Mouse (Mus musculus) hindbrain, embryonic 13.5 days (tissue): Measurements from ENCODE around the gene Fam107a. TPM values are rescaled to one million over a fixed set of nuclear protein-coding genes. Genes with fewer than 3 reads are reported as not detected.
"Not testable (repeated sequence)": the region's sequence is repeated elsewhere in the genome, so short reads cannot be mapped to it uniquely, and the experiment has no call there.

Source experiments
- ATAC-seq: fragments of 200-750 bp; cut with Nextera tagmentation; 2 replicates; pipeline ENCODE4 v1.8.0; 2017; ENCODE audit warnings: moderate TSS enrichment; ENCODE audit not compliant: low FRiP score
- H3K27ac ChIP-seq: fragments of 300-500 bp; sonication (generic); 2 replicates; pipeline ENCODE4 v1.5.1; 2015; ENCODE audit warnings: inconsistent platforms, mild to moderate bottlenecking, moderate library complexity
- H3K27me3 ChIP-seq: fragments of 300-500 bp; sonication (generic); 2 replicates; pipeline ENCODE4 v1.6.1; 2015; ENCODE audit warnings: mild to moderate bottlenecking, inconsistent platforms
- H3K36me3 ChIP-seq: fragments of 300-500 bp; sonication (generic); 2 replicates; pipeline ENCODE4 v1.6.1; 2015; ENCODE audit warnings: mild to moderate bottlenecking, inconsistent platforms
- H3K4me1 ChIP-seq: fragments of 300-500 bp; sonication (generic); replicated peaks from 2 replicates; pipeline ENCODE4 v1.6.1; 2015; ENCODE audit warnings: inconsistent platforms
- H3K4me2 ChIP-seq: fragments of 300-500 bp; sonication (generic); 2 replicates; pipeline ENCODE4 v1.6.1; 2015; ENCODE audit warnings: inconsistent platforms, mild to moderate bottlenecking, moderate library complexity
- H3K4me3 ChIP-seq: fragments of 300-500 bp; sonication (generic); 2 replicates; pipeline ENCODE4 v1.5.1; 2015; ENCODE audit warnings: mild to moderate bottlenecking, inconsistent platforms
- H3K9ac ChIP-seq: fragments of 300-500 bp; sonication (generic); 2 replicates; pipeline ENCODE4 v1.6.1; 2015; ENCODE audit warnings: mild to moderate bottlenecking, inconsistent platforms
- H3K9me3 ChIP-seq: fragments of 300-500 bp; sonication (generic); 2 replicates; pipeline ENCODE4 v1.6.1; 2016; ENCODE audit warnings: inconsistent platforms
- WGBS: fragments of 180-500 bp; shearing (Covaris S2); methylation state at CpG from one replicate; pipeline ENCODE4 v1.1.7; 2015; 5-methylcytosine and 5-hydroxymethylcytosine counted together
- polyA plus RNA-seq: library from polyadenylated mRNA; unstranded; fragments of >200 nt; fragmentation: Nextera tagmentation; extraction: Ambion mirVana; gene quantifications from 2 replicates; pipeline ENCODE4 v1.2.1, GENCODE M21; 2015

Fam107a gene
- polyA plus RNA-seq, 1 experiment from 2014 or later: 0.17 TPM

DNA sequence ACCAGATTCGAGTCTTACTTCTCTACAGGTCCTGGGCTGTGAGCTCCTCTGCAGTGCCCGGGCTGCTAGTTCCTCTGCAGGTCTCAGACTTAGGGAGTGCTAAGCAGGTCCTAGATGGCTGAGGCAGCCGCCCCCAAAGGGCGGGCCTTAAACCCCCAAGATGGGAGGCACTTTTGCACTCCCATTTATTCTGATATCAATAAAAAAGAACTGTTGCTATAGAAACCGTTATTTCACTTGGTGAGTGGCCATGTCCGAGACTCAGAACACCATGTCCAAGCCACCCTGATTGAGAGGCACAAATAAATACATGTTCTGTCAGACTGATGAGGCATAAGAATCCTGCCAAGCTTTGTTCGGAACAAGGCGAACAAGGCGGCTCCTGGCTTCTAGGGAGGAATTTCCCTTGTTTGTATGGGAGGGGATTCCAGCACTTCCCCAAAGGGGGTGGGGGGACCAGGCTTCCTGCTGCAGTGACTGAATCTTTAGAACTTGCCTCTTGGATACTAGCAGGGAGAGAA lies 8.1 kb downstream of the Fam107a start:
- Histone ChIP-seq H3K4me2 (no peak overlapping the region), H3K27ac (no peak overlapping the region), H3K36me3 (no peaks in the 10 kb centered on the region), H3K9ac (no peak overlapping the region), H3K4me3 (no peak overlapping the region), H3K27me3 (peaks cover 35% of the 10 kb centered on the region), H3K9me3 (no peaks in the 10 kb centered on the region), H3K4me1 (peaks cover 10% of the 10 kb centered on the region)
- 8% methylated on average over 9 of the region's 9 CpGs for WGBS
- ATAC-seq: no peak; the same call in 1 of the 2 replicates

DNA sequence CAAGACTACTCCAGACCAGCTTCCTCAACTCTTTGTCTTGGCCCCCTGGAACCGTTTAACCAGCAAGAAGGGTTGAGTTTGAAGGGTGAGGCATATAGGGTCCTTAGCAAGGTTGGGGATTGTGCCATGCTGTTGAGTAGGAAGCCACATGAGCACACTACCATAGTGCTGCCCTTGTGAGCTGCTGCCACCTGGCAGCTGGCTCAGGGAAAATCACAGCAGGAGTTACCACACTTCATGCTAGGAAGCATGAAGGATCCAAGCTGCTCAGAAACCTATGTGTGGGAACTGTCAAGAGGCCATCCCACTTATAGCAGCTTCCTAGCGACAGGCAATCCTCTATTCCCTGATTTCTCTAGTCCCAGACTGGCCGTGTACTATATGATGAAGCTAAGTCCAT lies 9.2 kb downstream of the Fam107a start:
- H3K4me1 ChIP-seq: peaks cover 10% of the 10 kb centered on the region
- no peak overlapping the region for H3K9ac ChIP-seq
- peaks cover 25% of the 10 kb centered on the region for H3K27me3 ChIP-seq
- H3K27ac ChIP-seq: no peak overlapping the region
- H3K4me3 ChIP-seq: no peak overlapping the region
- no peak overlapping the region for H3K4me2 ChIP-seq
- no peaks in the 10 kb centered on the region for H3K9me3 ChIP-seq
- no peak for ATAC-seq
- WGBS: 76% methylated on average over 3 of the region's 3 CpGs
- no peaks in the 10 kb centered on the region for H3K36me3 ChIP-seq

- ATAC-seq: no peak
These were observed 10.9 kb downstream of the Fam107a start for GRCm38 (mm10) chr14:8306884-8307283.

DNA sequence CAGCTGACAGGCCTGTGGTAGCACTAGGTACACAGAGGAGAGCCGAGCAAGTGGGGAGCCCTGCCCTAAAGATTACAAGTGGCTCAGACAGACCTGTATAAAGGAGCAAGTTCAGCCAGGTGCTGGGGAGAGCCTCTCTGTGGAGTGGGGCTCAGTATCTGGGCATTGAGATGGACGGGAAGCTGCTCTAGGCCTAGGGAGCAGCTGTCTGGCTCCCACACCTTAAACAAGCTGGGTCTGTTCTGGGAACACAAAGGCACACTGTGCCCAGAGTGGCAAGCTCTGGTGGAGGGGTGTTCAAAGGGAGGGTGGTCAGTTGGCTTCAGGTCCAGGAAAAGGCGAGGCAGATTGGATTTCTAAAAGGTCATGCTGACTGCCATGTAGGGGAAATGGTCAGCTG lies 12.8 kb downstream of the Fam107a start:
- H3K4me3 ChIP-seq: no peak overlapping the region
- H3K9me3 ChIP-seq: no peaks in the 10 kb centered on the region
- H3K27me3 ChIP-seq: peaks cover 15% of the 10 kb centered on the region; the same call in 1 of the 2 replicates
- no peak overlapping the region for H3K9ac ChIP-seq
- H3K27ac ChIP-seq: no peak overlapping the region
- H3K36me3 ChIP-seq: no peaks in the 10 kb centered on the region
- ATAC-seq: no peak
- no peak overlapping the region for H3K4me2 ChIP-seq
- H3K4me1 ChIP-seq: peaks cover 8% of the 10 kb centered on the region
- WGBS: 65% methylated on average over 3 of the region's 3 CpGs

More at GRCm38 (mm10) chr14:8306884-8307283, 10.9 kb downstream of the Fam107a start:
- H3K4me3 ChIP-seq: no peak overlapping the region
- WGBS: 86% methylated on average over 6 of the region's 6 CpGs
- no peaks in the 10 kb centered on the region for H3K36me3 ChIP-seq
- H3K27ac ChIP-seq: no peak overlapping the region
- H3K27me3 ChIP-seq: peaks cover 19% of the 10 kb centered on the region; the same call in 1 of the 2 replicates
- H3K9me3 ChIP-seq: no peaks in the 10 kb centered on the region
- H3K4me2 ChIP-seq: no peak overlapping the region
- peaks cover 10% of the 10 kb centered on the region for H3K4me1 ChIP-seq
- H3K9ac ChIP-seq: no peak overlapping the region

DNA sequence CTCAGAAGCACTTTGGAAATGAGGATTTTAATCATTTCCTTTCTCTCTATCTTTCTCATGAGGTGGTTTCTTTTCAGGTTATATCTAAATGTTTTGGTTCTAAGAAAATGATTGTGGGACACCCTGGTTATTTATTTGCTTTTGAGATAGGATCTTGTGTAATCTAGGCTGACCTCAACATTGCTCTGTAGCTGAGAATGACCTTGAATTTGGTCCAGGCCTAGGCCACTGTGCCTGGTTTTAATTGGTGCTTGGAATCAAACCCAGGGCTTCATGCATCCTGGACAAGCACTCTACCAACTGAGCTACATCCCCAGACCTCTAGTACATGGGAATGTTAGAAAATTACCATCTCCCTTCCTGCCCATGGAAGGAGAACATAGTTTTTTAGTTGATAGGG lies 13.7 kb downstream of the Fam107a start:
- no peak overlapping the region for H3K27ac ChIP-seq
- no peak overlapping the region for H3K4me3 ChIP-seq
- peaks cover 17% of the 10 kb centered on the region for H3K27me3 ChIP-seq
- no peaks in the 10 kb centered on the region for H3K9me3 ChIP-seq
- no peaks in the 10 kb centered on the region for H3K36me3 ChIP-seq
- H3K9ac ChIP-seq: no peak overlapping the region
- no peak overlapping the region for H3K4me2 ChIP-seq
- no peak for ATAC-seq
- no peaks in the 10 kb centered on the region for H3K4me1 ChIP-seq

- Histone ChIP-seq H3K9me3 (no peaks in the 10 kb centered on the region), H3K4me1 (no peaks in the 10 kb centered on the region), H3K27ac (no peak overlapping the region), H3K36me3 (no peaks in the 10 kb centered on the region), H3K27me3 (peaks cover 10% of the 10 kb centered on the region), H3K4me2 (no peak overlapping the region), H3K4me3 (no peak overlapping the region), H3K9ac (no peak overlapping the region)
- 24% methylated on average over 10 of the region's 10 CpGs for WGBS
- no peak for ATAC-seq
These were observed 15.1 kb downstream of the Fam107a start for GRCm38 (mm10) chr14:8302687-8303086.

DNA sequence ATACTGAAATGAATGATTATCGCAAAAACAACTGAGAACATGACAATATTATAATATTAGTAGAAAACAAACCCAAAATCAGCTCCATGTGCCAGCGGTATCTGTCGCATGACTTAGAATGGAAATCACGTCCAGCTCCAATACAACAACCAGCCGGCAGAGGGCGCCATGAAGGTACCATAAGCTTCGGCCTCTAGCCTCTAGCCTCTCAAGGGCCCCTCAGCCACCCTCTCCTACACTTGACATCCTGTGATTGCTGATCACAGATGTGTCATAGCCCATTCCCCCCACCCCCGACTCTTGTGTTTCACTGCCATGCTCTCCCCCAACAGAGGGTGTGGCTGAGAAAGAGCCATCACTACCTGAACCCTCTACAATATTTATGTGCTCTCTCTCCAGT lies 17.5 kb downstream of the Fam107a start:
- H3K27ac ChIP-seq: no peak overlapping the region
- H3K4me3 ChIP-seq: no peak overlapping the region
- no peaks in the 10 kb centered on the region for H3K4me1 ChIP-seq
- no peaks in the 10 kb centered on the region for H3K36me3 ChIP-seq
- WGBS: 29% methylated on average over 8 of the region's 8 CpGs
- H3K9me3 ChIP-seq: no peaks in the 10 kb centered on the region
- no peak overlapping the region for H3K4me2 ChIP-seq
- no peak for ATAC-seq
- peaks cover 10% of the 10 kb centered on the region for H3K27me3 ChIP-seq
- H3K9ac ChIP-seq: no peak overlapping the region

GRCm38 (mm10) chr14:8297889-8298293 lies 19.9 kb downstream of the Fam107a start:
- Histone ChIP-seq H3K4me3 (no peak overlapping the region), H3K4me2 (no peak overlapping the region), H3K9me3 (no peaks in the 10 kb centered on the region), H3K36me3 (no peaks in the 10 kb centered on the region), H3K27ac (no peak overlapping the region), H3K4me1 (no peaks in the 10 kb centered on the region), H3K27me3 (peaks cover 10% of the 10 kb centered on the region), H3K9ac (no peak overlapping the region)
- ATAC-seq: no peak
- 91% methylated on average over 5 of the region's 5 CpGs for WGBS

DNA sequence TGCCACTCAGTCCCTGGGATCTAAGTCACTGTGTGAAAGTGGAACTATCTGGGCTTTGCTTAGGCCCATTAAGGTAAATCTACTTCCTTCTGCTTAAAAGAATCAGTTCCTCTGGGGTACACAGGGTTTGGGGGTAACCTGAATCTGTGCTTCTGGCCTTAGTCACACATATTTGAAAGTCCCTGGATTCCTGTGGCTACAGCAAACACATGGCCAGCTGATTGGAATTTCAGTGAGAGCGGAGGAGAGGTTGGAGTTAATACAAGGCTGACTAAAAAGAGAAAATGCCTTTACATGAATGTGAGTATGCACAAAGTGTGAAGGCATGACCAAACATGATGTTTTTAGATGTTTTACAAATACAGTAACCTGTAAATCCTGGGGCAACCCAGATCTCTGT lies 23.6 kb downstream of the Fam107a start:
- no peak overlapping the region for H3K9ac ChIP-seq
- no peak for ATAC-seq
- no peaks in the 10 kb centered on the region for H3K36me3 ChIP-seq
- peaks cover 5% of the 10 kb centered on the region for H3K27me3 ChIP-seq
- no peak overlapping the region for H3K27ac ChIP-seq
- peaks cover 13% of the 10 kb centered on the region for H3K9me3 ChIP-seq
- 93% methylated on average over 1 of the region's 1 CpGs for WGBS
- no peak overlapping the region for H3K4me3 ChIP-seq
- H3K4me2 ChIP-seq: no peak overlapping the region
- H3K4me1 ChIP-seq: no peaks in the 10 kb centered on the region

DNA sequence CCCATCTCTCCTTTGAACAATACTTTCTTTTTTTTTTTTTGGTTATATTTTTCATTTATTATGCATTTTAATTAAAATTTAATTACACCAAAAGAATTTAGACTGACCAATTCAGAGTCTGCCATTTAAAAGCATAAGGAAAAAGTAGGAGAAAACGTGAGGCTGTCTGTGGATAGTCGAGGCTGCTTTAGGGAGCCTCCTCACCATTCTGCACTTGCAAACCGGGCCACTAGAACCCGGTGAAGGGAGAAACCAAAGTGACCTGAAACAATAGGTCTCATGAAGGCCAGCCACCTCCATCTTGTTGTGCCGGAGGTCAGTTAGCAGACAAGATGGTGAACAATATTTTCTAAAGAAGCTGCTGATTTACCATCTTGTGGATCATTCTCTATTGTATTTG lies 31.2 kb downstream of the Fam107a start:
- H3K9ac ChIP-seq, H3K9me3 ChIP-seq, H3K4me2 ChIP-seq, H3K36me3 ChIP-seq, H3K27ac ChIP-seq, H3K27me3 ChIP-seq, H3K4me3 ChIP-seq, ATAC-seq, H3K4me1 ChIP-seq: not testable (repeated sequence)
- WGBS: 85% methylated on average over 5 of the region's 5 CpGs

DNA sequence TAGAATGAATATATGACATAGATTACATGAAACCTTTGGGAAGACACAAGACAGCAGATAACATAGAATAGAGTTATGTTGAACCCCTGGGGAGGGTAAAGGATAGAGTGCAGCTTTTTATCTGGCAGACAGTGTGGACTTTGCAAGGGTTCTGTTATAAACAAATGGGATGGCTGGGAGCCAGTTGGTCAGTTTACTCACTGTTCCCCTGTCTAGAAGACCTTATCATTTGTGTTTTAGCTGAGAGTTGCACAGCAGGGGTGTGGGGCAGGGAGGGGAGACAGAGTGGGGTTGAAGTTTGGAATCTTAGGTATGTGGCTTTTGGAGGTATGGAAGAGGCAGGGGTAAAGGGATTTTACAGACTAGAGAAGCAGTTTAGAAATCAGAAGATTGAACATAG lies 34.0 kb downstream of the Fam107a start:
- no peak for ATAC-seq
- no peaks in the 10 kb centered on the region for H3K9me3 ChIP-seq
- no peaks in the 10 kb centered on the region for H3K36me3 ChIP-seq
- H3K4me2 ChIP-seq: no peak overlapping the region
- H3K27ac ChIP-seq: no peak overlapping the region
- no peak overlapping the region for H3K4me3 ChIP-seq
- H3K4me1 ChIP-seq: no peaks in the 10 kb centered on the region
- H3K9ac ChIP-seq: no peak overlapping the region
- H3K27me3 ChIP-seq: no peaks in the 10 kb centered on the region

DNA sequence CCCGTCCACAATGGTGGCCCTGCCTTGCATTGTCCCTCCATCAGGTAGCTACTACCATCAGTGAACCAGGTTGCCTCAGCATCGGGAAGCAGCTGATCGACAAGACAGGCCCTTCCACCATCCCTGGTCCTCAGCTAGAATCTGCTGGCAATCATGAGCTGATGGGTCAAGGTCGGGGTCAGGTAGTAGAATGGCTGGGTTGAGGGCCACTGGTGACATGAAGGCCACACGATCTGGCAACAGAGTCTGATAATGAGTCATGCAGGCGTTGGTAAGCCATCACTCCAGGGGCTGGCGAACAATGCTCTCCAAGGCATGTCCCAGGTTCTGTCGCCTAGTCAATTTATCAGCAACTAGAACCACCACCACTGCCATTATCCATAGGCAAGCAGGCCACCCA lies 46.5 kb downstream of the Fam107a start:
- H3K36me3 ChIP-seq, H3K9me3 ChIP-seq, H3K9ac ChIP-seq, H3K27ac ChIP-seq, H3K4me2 ChIP-seq, H3K4me1 ChIP-seq, ATAC-seq, H3K27me3 ChIP-seq, H3K4me3 ChIP-seq: not testable (repeated sequence)
- 90% methylated on average over 8 of the region's 8 CpGs for WGBS

- Histone ChIP-seq H3K36me3 (no peaks in the 10 kb centered on the region), H3K4me3 (no peak overlapping the region), H3K4me2 (no peak overlapping the region), H3K9ac (no peak overlapping the region), H3K27me3 (no peaks in the 10 kb centered on the region), H3K27ac (no peak overlapping the region), H3K9me3 (0 out of 2 replicates have a peak, but pooled peaks cover 2% of the 10 kb centered on the region), H3K4me1 (no peaks in the 10 kb centered on the region)
- 98% methylated on average over 1 of the region's 1 CpGs for WGBS
- ATAC-seq: no peak
These were observed 53.4 kb downstream of the Fam107a start for GRCm38 (mm10) chr14:8264378-8264777.
